Mouse (Mus musculus) ES-E14 (cell line): Measurements from ENCODE around the gene Plxdc1.

ENCODE experiments used
- CHD2 ChIP-seq: IDR thresholded peaks from 2 replicates; pipeline ENCODE4 v1.6.1; 2014; ENCODE audit warnings: mild to moderate bottlenecking, low read depth, low read length, inconsistent platforms
- MAFK ChIP-seq: IDR thresholded peaks from 2 replicates; pipeline ENCODE4 v1.6.1; 2014; ENCODE audit warnings: mild to moderate bottlenecking, low read depth, low read length, inconsistent platforms; ENCODE audit not compliant: insufficient read depth
- ZC3H11A ChIP-seq: IDR thresholded peaks from 2 replicates; pipeline ENCODE4 v1.6.1; 2012; ENCODE audit warnings: low read depth, mild to moderate bottlenecking, inconsistent platforms, low read length, borderline replicate concordance
- ZNF384 ChIP-seq: IDR thresholded peaks from 2 replicates; pipeline ENCODE4 v1.6.1; 2012; ENCODE audit warnings: low read depth, low read length, inconsistent platforms

GRCm38 (mm10) chr11:98001986-98002385 is 15.7 kb upstream of the Plxdc1 start:
- TF ChIP-seq ZNF384 (no peak), ZC3H11A (no peak), CHD2 (no peak), MAFK (no peak)
